Mouse (Mus musculus) midbrain, embryonic 12.5 days (tissue): ENCODE measurements around the gene Zfp13. TPM values are rescaled to one million over a fixed set of nuclear protein-coding genes. Genes with fewer than 3 reads are reported as not detected.
A peak's percentile ranks its signal among the peaks of the same experiment; 100 is the strongest.
"Not testable (repeated sequence)": the region's sequence is repeated elsewhere in the genome, so short reads cannot be mapped to it uniquely, and the experiment has no call there.

Experiments
- ATAC-seq: fragments of 200-750 bp; cut with Nextera tagmentation; 2 replicates; pipeline ENCODE4 v1.8.0; 2017; ENCODE audit warnings: low read depth, moderate TSS enrichment, moderate library complexity; ENCODE audit not compliant: low FRiP score
- H3K27ac ChIP-seq: fragments of 300-500 bp; sonication (generic); replicated peaks from 2 replicates; pipeline ENCODE4 v1.5.1; 2016; ENCODE audit warnings: mild to moderate bottlenecking
- H3K27me3 ChIP-seq: fragments of 300-500 bp; sonication (generic); 2 replicates; pipeline ENCODE4 v1.6.1; 2016; ENCODE audit warnings: mild to moderate bottlenecking
- H3K36me3 ChIP-seq: fragments of 300-500 bp; sonication (generic); 2 replicates; pipeline ENCODE4 v1.6.1; 2016
- H3K4me1 ChIP-seq: fragments of 300-500 bp; sonication (generic); 2 replicates; pipeline ENCODE4 v1.6.1; 2016
- H3K4me2 ChIP-seq: fragments of 300-500 bp; sonication (generic); replicated peaks from 2 replicates; pipeline ENCODE4 v1.6.1; 2016; ENCODE audit warnings: mild to moderate bottlenecking, moderate library complexity
- H3K4me3 ChIP-seq: fragments of 300-500 bp; sonication (generic); 2 replicates; pipeline ENCODE4 v1.5.1; 2016; ENCODE audit warnings: mild to moderate bottlenecking
- H3K9ac ChIP-seq: fragments of 300-500 bp; sonication (generic); replicated peaks from 2 replicates; pipeline ENCODE4 v1.6.1; 2016; ENCODE audit warnings: mild to moderate bottlenecking, moderate library complexity
- H3K9me3 ChIP-seq: fragments of 300-500 bp; sonication (generic); 2 replicates; pipeline ENCODE4 v1.6.1; 2016; ENCODE audit warnings: mild to moderate bottlenecking
- WGBS: fragments of 180-500 bp; shearing (Covaris S2); methylation state at CpG from one replicate; pipeline ENCODE4 v1.1.7; 2016; 5-methylcytosine and 5-hydroxymethylcytosine counted together
- polyA plus RNA-seq: library from polyadenylated mRNA; unstranded; fragments of >200 nt; fragmentation: Nextera tagmentation; extraction: Ambion mirVana; gene quantifications from 2 replicates; pipeline ENCODE4 v1.2.1, GENCODE M21; 2016

Gene Zfp13
- polyA plus RNA-seq, 1 experiment from 2014 or later: 24.1 TPM

- 86% methylated on average over 7 of the region's 7 CpGs for WGBS
- H3K9ac ChIP-seq: no peak overlapping the region
Measured at GRCm38 (mm10) chr17:23604394-23604793, 5.1 kb upstream of the Zfp13 start.

GRCm38 (mm10) chr17:23603542-23603941 is 4.3 kb upstream of the Zfp13 start:
- ATAC-seq: no peak
- 65% methylated on average over 2 of the region's 2 CpGs for WGBS
- Histone ChIP-seq H3K4me2 (no peak overlapping the region), H3K4me1 (peaks cover 10% of the 10 kb centered on the region; the same call in 1 of the 2 replicates), H3K9ac (no peak overlapping the region), H3K36me3 (no peaks in the 10 kb centered on the region), H3K27ac (no peak overlapping the region), H3K4me3 (no peak overlapping the region), H3K27me3 (no peaks in the 10 kb centered on the region), H3K9me3 (no peaks in the 10 kb centered on the region)

More at GRCm38 (mm10) chr17:23604394-23604793, 5.1 kb upstream of the Zfp13 start:
- H3K9me3 ChIP-seq: no peaks in the 10 kb centered on the region
- no peak overlapping the region for H3K27ac ChIP-seq
- H3K36me3 ChIP-seq: no peaks in the 10 kb centered on the region
- no peaks in the 10 kb centered on the region for H3K27me3 ChIP-seq
- 0 out of 2 replicates have a peak, but pooled peaks cover 3% of the 10 kb centered on the region for H3K4me1 ChIP-seq
- no peak for ATAC-seq
- no peak overlapping the region for H3K4me3 ChIP-seq
- H3K4me2 ChIP-seq: no peak overlapping the region

- 19% methylated on average over 8 of the region's 8 CpGs for WGBS
Measured at GRCm38 (mm10) chr17:23603077-23603476, 3.8 kb upstream of the Zfp13 start.

DNA sequence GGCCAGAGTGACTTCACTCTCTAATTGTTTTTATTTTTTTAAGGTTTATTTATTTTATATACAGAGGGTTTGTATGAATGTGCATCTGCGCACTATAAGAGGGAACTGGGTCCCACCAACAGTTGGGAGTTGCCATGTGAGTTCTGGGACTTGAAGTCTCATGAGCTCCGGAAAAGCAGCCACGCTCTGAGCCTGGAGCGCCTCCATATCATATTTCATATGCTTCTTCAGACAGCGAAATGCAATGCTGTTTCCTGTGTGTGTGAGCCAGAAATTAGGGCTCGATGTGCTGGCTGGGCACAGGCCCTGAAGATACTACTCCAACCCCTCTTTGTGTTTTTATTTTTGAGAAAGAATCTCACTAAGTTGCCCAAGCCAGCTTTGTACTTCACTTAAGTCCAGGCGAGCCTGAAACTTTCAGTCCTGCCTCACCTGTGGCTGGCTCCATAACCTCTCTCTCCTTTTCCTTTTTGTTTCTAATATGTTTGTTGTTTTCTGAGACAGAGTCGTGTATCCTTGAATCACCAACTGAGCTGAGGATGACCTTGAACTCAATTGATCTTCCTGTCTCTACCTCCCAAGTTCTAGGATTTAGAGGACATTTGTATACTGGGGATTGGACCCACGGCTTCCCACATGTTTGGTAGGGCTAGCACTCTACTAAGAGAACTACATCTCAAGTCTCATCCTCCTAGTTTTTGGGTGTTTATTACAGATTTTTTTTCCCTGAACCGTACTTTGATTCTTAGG is 2.7 kb upstream of the Zfp13 start:
- ATAC-seq: no peak
- no peaks in the 10 kb centered on the region for H3K9me3 ChIP-seq
- no peaks in the 10 kb centered on the region for H3K27me3 ChIP-seq
- H3K4me3 ChIP-seq: no peak overlapping the region
- no peaks in the 10 kb centered on the region for H3K36me3 ChIP-seq
- no peak overlapping the region for H3K27ac ChIP-seq
- 49% methylated on average over 10 of the region's 10 CpGs for WGBS
- peaks cover 11% of the 10 kb centered on the region; the same call in 1 of the 2 replicates for H3K4me1 ChIP-seq
- no peak overlapping the region for H3K9ac ChIP-seq
- H3K4me2 ChIP-seq: no peak overlapping the region

More at GRCm38 (mm10) chr17:23603077-23603476, 3.8 kb upstream of the Zfp13 start:
- ATAC-seq: no peak
- Histone ChIP-seq H3K27ac (no peak overlapping the region), H3K36me3 (no peaks in the 10 kb centered on the region), H3K9me3 (no peaks in the 10 kb centered on the region), H3K4me3 (no peak overlapping the region), H3K4me2 (no peak overlapping the region), H3K4me1 (peaks cover 11% of the 10 kb centered on the region; the same call in 1 of the 2 replicates), H3K9ac (no peak overlapping the region), H3K27me3 (no peaks in the 10 kb centered on the region)

GRCm38 (mm10) chr17:23600641-23601622 is 1.6 kb upstream of the Zfp13 start, which contains the start of gene Zscan10:
Zscan10 (plus strand) TSS chr17:23600856.
- H3K27ac ChIP-seq: no peak within 1 kb of the TSS
- no peak within 1 kb of the TSS for H3K9ac ChIP-seq

GRCm38 (mm10) chr17:23599605-23600063 is 347 bp upstream of the Zfp13 start:
- peak overlapping the region; percentile 50 for H3K9ac ChIP-seq
- 30% methylated on average over 7 of the region's 7 CpGs for WGBS
- peaks cover 11% of the 10 kb centered on the region; the same call in 1 of the 2 replicates for H3K4me1 ChIP-seq
- H3K9me3 ChIP-seq: no peaks in the 10 kb centered on the region
- peak overlapping the region; percentile 41 for H3K4me3 ChIP-seq
- no peak; the same call in 1 of the 2 replicates for ATAC-seq
- no peaks in the 10 kb centered on the region for H3K36me3 ChIP-seq
- peak overlapping the region; percentile 62 for H3K4me2 ChIP-seq
- H3K27me3 ChIP-seq: no peaks in the 10 kb centered on the region
- peak overlapping the region; percentile 42; the same call in 1 of the 2 replicates for H3K27ac ChIP-seq

More at GRCm38 (mm10) chr17:23600641-23601622, 1.6 kb upstream of the Zfp13 start, which contains the start of gene Zscan10:
- H3K4me2 ChIP-seq: peak within 1 kb of the TSS; percentile 62
- no peak for ATAC-seq
- H3K9me3 ChIP-seq: no peaks in the 10 kb centered on the region
- H3K4me1 ChIP-seq: peaks cover 11% of the 10 kb centered on the region; the same call in 1 of the 2 replicates
- H3K4me3 ChIP-seq: no peak within 1 kb of the TSS
- no peaks in the 10 kb centered on the region for H3K27me3 ChIP-seq
- no peaks in the 10 kb centered on the region for H3K36me3 ChIP-seq
- 22% methylated on average over 15 of the region's 15 CpGs for WGBS

- not testable (repeated sequence) for H3K9me3 ChIP-seq, H3K27ac ChIP-seq, H3K4me2 ChIP-seq, H3K4me3 ChIP-seq, H3K27me3 ChIP-seq, ATAC-seq, H3K9ac ChIP-seq, H3K36me3 ChIP-seq
- 74% methylated on average over 4 of the region's 4 CpGs for WGBS
- peaks cover 11% of the 10 kb centered on the region; the same call in 1 of the 2 replicates for H3K4me1 ChIP-seq
Measured at GRCm38 (mm10) chr17:23595139-23595538, 4.1 kb downstream of the Zfp13 start.

DNA sequence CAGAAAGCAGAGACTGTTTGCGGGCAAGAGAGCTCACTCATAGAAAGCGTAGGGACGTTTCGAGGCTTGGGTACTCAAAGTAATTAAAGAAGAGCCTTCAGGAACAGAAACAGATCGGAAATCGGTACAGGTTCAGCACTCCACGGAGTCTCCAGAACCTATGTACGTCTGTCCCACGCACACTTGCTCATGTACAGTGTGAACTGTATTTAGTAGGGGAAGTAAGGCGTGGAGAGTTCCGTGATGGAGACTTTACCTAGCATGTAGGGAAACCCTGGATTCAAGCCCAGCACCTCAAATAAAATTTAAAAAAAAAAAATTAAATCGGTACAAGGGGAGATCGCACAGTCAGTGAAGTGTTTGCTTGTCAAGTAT is 6.4 kb downstream of the Zfp13 start:
- 20% methylated on average over 13 of the region's 13 CpGs for WGBS
- H3K9ac ChIP-seq: peak overlapping the region; percentile 71
- no peaks in the 10 kb centered on the region for H3K27me3 ChIP-seq
- no peaks in the 10 kb centered on the region for H3K9me3 ChIP-seq
- peak overlapping the region; percentile 50 for H3K4me3 ChIP-seq
- H3K4me2 ChIP-seq: peak overlapping the region; percentile 67
- no peaks in the 10 kb centered on the region for H3K36me3 ChIP-seq
- H3K4me1 ChIP-seq: no peaks in the 10 kb centered on the region
- H3K27ac ChIP-seq: peak overlapping the region; percentile 72
- peak; percentile 69 for ATAC-seq

DNA sequence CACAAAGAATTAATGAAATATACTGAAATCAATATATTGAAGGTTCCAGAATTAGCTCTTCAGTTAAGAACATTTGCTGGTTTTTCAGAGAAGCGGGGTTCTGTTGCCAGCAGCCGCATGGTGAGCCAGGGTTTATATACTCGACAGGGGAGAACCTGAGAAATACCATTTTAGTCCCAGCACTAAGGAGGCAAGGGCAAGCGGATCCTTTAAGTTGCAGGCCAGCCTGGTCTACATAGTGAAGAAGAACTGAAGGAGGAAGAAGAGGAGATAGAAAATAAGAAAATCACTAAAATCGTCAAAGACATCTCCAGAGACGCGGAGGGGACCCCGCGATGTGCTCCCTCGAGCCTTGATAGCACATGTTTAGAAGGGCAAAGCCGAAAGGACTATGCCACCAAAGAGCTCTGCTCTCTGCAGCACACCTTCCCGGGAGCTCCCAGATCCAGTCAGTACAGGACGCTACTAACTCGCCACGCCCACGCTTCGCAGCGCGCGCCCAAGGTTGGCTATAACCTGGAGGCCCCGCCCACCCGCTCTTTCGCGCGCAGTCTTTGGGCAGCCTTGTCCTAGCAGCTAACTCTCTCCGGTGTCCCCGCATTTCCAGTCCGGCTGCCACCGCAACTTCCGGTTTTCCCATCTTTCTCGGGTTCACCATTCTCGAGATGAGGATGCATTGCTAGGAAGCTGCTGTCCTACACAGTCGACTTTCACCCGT is 6.9 kb downstream of the Zfp13 start:
- Histone ChIP-seq H3K9ac (peak overlapping the region; percentile 71), H3K9me3 (no peaks in the 10 kb centered on the region), H3K4me3 (peak overlapping the region; percentile 50), H3K4me2 (peak overlapping the region; percentile 67), H3K27me3 (no peaks in the 10 kb centered on the region), H3K27ac (peak overlapping the region; percentile 72), H3K4me1 (no peaks in the 10 kb centered on the region), H3K36me3 (no peaks in the 10 kb centered on the region)
- WGBS: 8% methylated on average over 34 of the region's 34 CpGs
- ATAC-seq: peak; percentile 100

DNA sequence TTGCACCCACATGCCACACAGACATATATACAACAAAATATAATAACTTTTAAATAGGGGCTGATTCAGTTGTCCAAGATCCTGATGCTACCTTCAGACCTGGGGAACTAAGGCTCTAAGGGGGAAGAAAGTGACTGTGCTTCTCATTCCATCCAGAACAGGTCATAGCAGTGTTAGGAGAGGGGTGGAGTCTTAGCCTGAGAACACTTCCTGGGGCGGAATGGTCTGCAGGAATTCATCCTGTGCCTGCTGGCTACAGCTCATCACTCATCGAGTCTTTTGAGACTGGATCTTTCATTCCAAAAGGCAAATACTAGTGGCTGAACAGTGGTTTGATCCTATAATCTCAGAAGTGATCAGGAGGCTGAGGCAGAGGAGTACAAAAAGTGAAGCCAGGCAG is 12.0 kb downstream of the Zfp13 start:
- Histone ChIP-seq H3K4me1 (peaks cover 25% of the 10 kb centered on the region), H3K9me3 (no peaks in the 10 kb centered on the region), H3K27ac (no peak overlapping the region), H3K36me3 (0 out of 2 replicates have a peak, but pooled peaks cover 4% of the 10 kb centered on the region), H3K9ac (no peak overlapping the region), H3K4me3 (no peak overlapping the region), H3K27me3 (no peaks in the 10 kb centered on the region), H3K4me2 (no peak overlapping the region)
- 60% methylated on average over 2 of the region's 2 CpGs for WGBS
- ATAC-seq: no peak
